Mouse (Mus musculus): ENCODE data around the gene Clptm1. TPM values are rescaled to one million over a fixed set of nuclear protein-coding genes. Genes with fewer than 3 reads are reported as not detected.
A peak's percentile ranks its signal among the peaks of the same experiment; 100 is the strongest.
"Not testable (repeated sequence)": the region's sequence is repeated elsewhere in the genome, so short reads cannot be mapped to it uniquely, and the experiment has no call there.

Clptm1 gene
- polyA plus RNA-seq, 1 experiment from 2014 or later: 94.7 TPM

- WGBS: 89% methylated on average over 4 of the region's 4 CpGs
- H3K4me3 ChIP-seq (ENCODE audit: low read depth, low read length): no peak overlapping the region
- ATAC-seq (replicated peaks; ENCODE audit: insufficient number of reproducible peaks, low FRiP score, low TSS enrichment, low read depth): no peak
Measured at GRCm38 (mm10) chr7:19690845-19691244, 26.0 kb upstream of the Clptm1 start.

GRCm38 (mm10) chr7:19688611-19689010 is 23.8 kb upstream of the Clptm1 start:
- Histone ChIP-seq H3K27me3 (ENCODE audit: control insufficient read depth, insufficient read depth, low read length) (no peaks in the 10 kb centered on the region), H3K9me3 (replicated peaks; ENCODE audit: control insufficient read depth, low read length) (no peaks in the 10 kb centered on the region), H3K4me2 (ENCODE audit: low read depth, low read length) (no peak overlapping the region), H3K4me1 (ENCODE audit: control insufficient read depth, insufficient read depth, low read length) (no peaks in the 10 kb centered on the region; the same call in 1 of the 2 replicates), H3K9ac (replicated peaks; ENCODE audit: low read length) (no peak overlapping the region), H3K27ac (replicated peaks; ENCODE audit: low read depth, low read length) (no peak overlapping the region), H3K36me3 (replicated peaks; ENCODE audit: control insufficient read depth, insufficient read depth, low read depth, low read length) (no peaks in the 10 kb centered on the region), H3K4me3 (ENCODE audit: low read depth, low read length) (no peak overlapping the region)
- WGBS: 98% methylated on average over 2 of the region's 2 CpGs
- no peak for ATAC-seq (replicated peaks; ENCODE audit: insufficient number of reproducible peaks, low FRiP score, low TSS enrichment, low read depth)
- no peak for DNase-seq (ENCODE audit: low spot score)

More at GRCm38 (mm10) chr7:19690845-19691244, 26.0 kb upstream of the Clptm1 start:
- Histone ChIP-seq H3K27me3 (ENCODE audit: control insufficient read depth, insufficient read depth, low read length) (no peaks in the 10 kb centered on the region), H3K9me3 (replicated peaks; ENCODE audit: control insufficient read depth, low read length) (no peaks in the 10 kb centered on the region), H3K36me3 (replicated peaks; ENCODE audit: control insufficient read depth, insufficient read depth, low read depth, low read length) (no peaks in the 10 kb centered on the region), H3K4me1 (ENCODE audit: control insufficient read depth, insufficient read depth, low read length) (no peaks in the 10 kb centered on the region; the same call in 1 of the 2 replicates), H3K9ac (replicated peaks; ENCODE audit: low read length) (no peak overlapping the region), H3K27ac (replicated peaks; ENCODE audit: low read depth, low read length) (no peak overlapping the region), H3K4me2 (ENCODE audit: low read depth, low read length) (no peak overlapping the region)
- DNase-seq (ENCODE audit: low spot score): no peak

GRCm38 (mm10) chr7:19688101-19688500 is 23.3 kb upstream of the Clptm1 start:
- WGBS: 91% methylated on average over 10 of the region's 10 CpGs

GRCm38 (mm10) chr7:19686927-19687583 is 22.2 kb upstream of the Clptm1 start:
- peak; percentile 76 for DNase-seq (ENCODE audit: low spot score)
- 66% methylated on average over 8 of the region's 8 CpGs for WGBS

More at GRCm38 (mm10) chr7:19688101-19688500, 23.3 kb upstream of the Clptm1 start:
- Histone ChIP-seq H3K4me2 (ENCODE audit: low read depth, low read length) (no peak overlapping the region), H3K27ac (replicated peaks; ENCODE audit: low read depth, low read length) (no peak overlapping the region), H3K4me3 (ENCODE audit: low read depth, low read length) (no peak overlapping the region), H3K36me3 (replicated peaks; ENCODE audit: control insufficient read depth, insufficient read depth, low read depth, low read length) (no peaks in the 10 kb centered on the region), H3K4me1 (ENCODE audit: control insufficient read depth, insufficient read depth, low read length) (no peaks in the 10 kb centered on the region; the same call in 1 of the 2 replicates), H3K27me3 (ENCODE audit: control insufficient read depth, insufficient read depth, low read length) (no peaks in the 10 kb centered on the region), H3K9ac (replicated peaks; ENCODE audit: low read length) (no peak overlapping the region), H3K9me3 (replicated peaks; ENCODE audit: control insufficient read depth, low read length) (no peaks in the 10 kb centered on the region)
- ATAC-seq (replicated peaks; ENCODE audit: insufficient number of reproducible peaks, low FRiP score, low TSS enrichment, low read depth) (no peak), DNase-seq (ENCODE audit: low spot score) (no peak)

GRCm38 (mm10) chr7:19686521-19686920 is 21.7 kb upstream of the Clptm1 start:
- Histone ChIP-seq H3K27ac (replicated peaks; ENCODE audit: low read depth, low read length) (0 out of 2 replicates have a peak overlapping the region, but pooled peaks have one; percentile 35), H3K27me3 (ENCODE audit: control insufficient read depth, insufficient read depth, low read length) (no peaks in the 10 kb centered on the region), H3K9me3 (replicated peaks; ENCODE audit: control insufficient read depth, low read length) (no peaks in the 10 kb centered on the region), H3K4me3 (ENCODE audit: low read depth, low read length) (no peak overlapping the region), H3K36me3 (replicated peaks; ENCODE audit: control insufficient read depth, insufficient read depth, low read depth, low read length) (no peaks in the 10 kb centered on the region), H3K9ac (replicated peaks; ENCODE audit: low read length) (no peak overlapping the region), H3K4me2 (ENCODE audit: low read depth, low read length) (no peak overlapping the region), H3K4me1 (ENCODE audit: control insufficient read depth, insufficient read depth, low read length) (no peaks in the 10 kb centered on the region)
- ATAC-seq (replicated peaks; ENCODE audit: insufficient number of reproducible peaks, low FRiP score, low TSS enrichment, low read depth) (no peak), DNase-seq (ENCODE audit: low spot score) (no peak)
- 84% methylated on average over 6 of the region's 6 CpGs for WGBS

More at GRCm38 (mm10) chr7:19686927-19687583, 22.2 kb upstream of the Clptm1 start:
- H3K9me3 ChIP-seq (replicated peaks; ENCODE audit: control insufficient read depth, low read length); H3K27me3 ChIP-seq (ENCODE audit: control insufficient read depth, insufficient read depth, low read length); H3K4me3 ChIP-seq (ENCODE audit: low read depth, low read length); H3K36me3 ChIP-seq (replicated peaks; ENCODE audit: control insufficient read depth, insufficient read depth, low read depth, low read length); H3K4me1 ChIP-seq (ENCODE audit: control insufficient read depth, insufficient read depth, low read length); H3K9ac ChIP-seq (replicated peaks; ENCODE audit: low read length); H3K4me2 ChIP-seq (ENCODE audit: low read depth, low read length): not testable (repeated sequence)
- 0 out of 2 replicates have a peak overlapping the region, but pooled peaks have one; percentile 35 for H3K27ac ChIP-seq (replicated peaks; ENCODE audit: low read depth, low read length)
- 0 out of 2 replicates have a peak, but pooled peaks have one; percentile 53 for ATAC-seq (replicated peaks; ENCODE audit: insufficient number of reproducible peaks, low FRiP score, low TSS enrichment, low read depth)

- Histone ChIP-seq H3K4me2 (ENCODE audit: low read depth, low read length) (no peak overlapping the region), H3K9ac (replicated peaks; ENCODE audit: low read length) (no peak overlapping the region), H3K36me3 (replicated peaks; ENCODE audit: control insufficient read depth, insufficient read depth, low read depth, low read length) (no peaks in the 10 kb centered on the region), H3K27ac (replicated peaks; ENCODE audit: low read depth, low read length) (no peak overlapping the region), H3K4me1 (ENCODE audit: control insufficient read depth, insufficient read depth, low read length) (no peaks in the 10 kb centered on the region), H3K27me3 (ENCODE audit: control insufficient read depth, insufficient read depth, low read length) (no peaks in the 10 kb centered on the region), H3K4me3 (ENCODE audit: low read depth, low read length) (no peak overlapping the region), H3K9me3 (replicated peaks; ENCODE audit: control insufficient read depth, low read length) (no peaks in the 10 kb centered on the region)
- no peak for DNase-seq (ENCODE audit: low spot score)
- 64% methylated on average over 4 of the region's 4 CpGs for WGBS
- ATAC-seq (replicated peaks; ENCODE audit: insufficient number of reproducible peaks, low FRiP score, low TSS enrichment, low read depth): no peak
Measured at GRCm38 (mm10) chr7:19685374-19685773, 20.5 kb upstream of the Clptm1 start.

GRCm38 (mm10) chr7:19683771-19684201 is 19.0 kb upstream of the Clptm1 start:
- ATAC-seq (replicated peaks; ENCODE audit: insufficient number of reproducible peaks, low FRiP score, low TSS enrichment, low read depth): no peak
- Histone ChIP-seq H3K4me2 (ENCODE audit: low read depth, low read length) (no peak overlapping the region), H3K4me1 (ENCODE audit: control insufficient read depth, insufficient read depth, low read length) (no peaks in the 10 kb centered on the region), H3K36me3 (replicated peaks; ENCODE audit: control insufficient read depth, insufficient read depth, low read depth, low read length) (no peaks in the 10 kb centered on the region), H3K27ac (replicated peaks; ENCODE audit: low read depth, low read length) (no peak overlapping the region), H3K9me3 (replicated peaks; ENCODE audit: control insufficient read depth, low read length) (no peaks in the 10 kb centered on the region), H3K9ac (replicated peaks; ENCODE audit: low read length) (no peak overlapping the region), H3K4me3 (ENCODE audit: low read depth, low read length) (no peak overlapping the region), H3K27me3 (ENCODE audit: control insufficient read depth, insufficient read depth, low read length) (no peaks in the 10 kb centered on the region)
- WGBS: 76% methylated on average over 6 of the region's 6 CpGs
- no peak for DNase-seq (ENCODE audit: low spot score)

GRCm38 (mm10) chr7:19682979-19683378 is 18.1 kb upstream of the Clptm1 start:
- H3K9me3 ChIP-seq (replicated peaks; ENCODE audit: control insufficient read depth, low read length): no peaks in the 10 kb centered on the region
- no peaks in the 10 kb centered on the region for H3K27me3 ChIP-seq (ENCODE audit: control insufficient read depth, insufficient read depth, low read length)
- no peaks in the 10 kb centered on the region for H3K4me1 ChIP-seq (ENCODE audit: control insufficient read depth, insufficient read depth, low read length)
- H3K27ac ChIP-seq (replicated peaks; ENCODE audit: low read depth, low read length): no peak overlapping the region
- no peak overlapping the region for H3K4me2 ChIP-seq (ENCODE audit: low read depth, low read length)
- no peak overlapping the region for H3K9ac ChIP-seq (replicated peaks; ENCODE audit: low read length)
- no peak for ATAC-seq (replicated peaks; ENCODE audit: insufficient number of reproducible peaks, low FRiP score, low TSS enrichment, low read depth)
- H3K36me3 ChIP-seq (replicated peaks; ENCODE audit: control insufficient read depth, insufficient read depth, low read depth, low read length): no peaks in the 10 kb centered on the region
- H3K4me3 ChIP-seq (ENCODE audit: low read depth, low read length): no peak overlapping the region
- DNase-seq (ENCODE audit: low spot score): no peak
- 65% methylated on average over 3 of the region's 3 CpGs for WGBS

All from embryonic facial prominence, embryonic 11.5 days (tissue).